Mouse (Mus musculus) c-Kit-positive CD71-positive TER-119-positive erythroid progenitor cells, embryonic 14.5 days (primary cell): Measurements from ENCODE around the gene Adgrf1.

Experiments
- DNase-seq: peaks from one replicate; pipeline ENCODE4 v3.0.0-alpha.2; 2013; ENCODE audit warnings: low spot score

Gene Adgrf1

GRCm38 (mm10) chr17:43270161-43270560 is at the start of gene Adgrf1:
Gene Adgrf1, plus strand, starts transcription at chr17:43270329.
- no peak for DNase-seq

- DNase-seq, result no peak
Measured at GRCm38 (mm10) chr17:43226101-43226500, 44.0 kb upstream of the Adgrf1 start.

- DNase-seq, result peak; percentile 67
Measured at GRCm38 (mm10) chr17:43229621-43230513, 40.3 kb upstream of the Adgrf1 start.

- no peak for DNase-seq
Measured at GRCm38 (mm10) chr17:43230821-43231220, 39.3 kb upstream of the Adgrf1 start.

- no peak for DNase-seq
Measured at GRCm38 (mm10) chr17:43232769-43233168, 37.4 kb upstream of the Adgrf1 start.

GRCm38 (mm10) chr17:43236656-43237250 is 33.4 kb upstream of the Adgrf1 start:
- no peak for DNase-seq

GRCm38 (mm10) chr17:43239035-43239434 is 31.1 kb upstream of the Adgrf1 start:
- no peak for DNase-seq

GRCm38 (mm10) chr17:43241134-43241533 is 29.0 kb upstream of the Adgrf1 start:
- no peak for DNase-seq

- no peak for DNase-seq
Measured at GRCm38 (mm10) chr17:43242609-43243008, 27.5 kb upstream of the Adgrf1 start.

- no peak for DNase-seq
Measured at GRCm38 (mm10) chr17:43245364-43245763, 24.8 kb upstream of the Adgrf1 start.

GRCm38 (mm10) chr17:43247245-43247644 is 22.9 kb upstream of the Adgrf1 start:
- no peak for DNase-seq

GRCm38 (mm10) chr17:43249645-43250044 is 20.5 kb upstream of the Adgrf1 start:
- no peak for DNase-seq

GRCm38 (mm10) chr17:43251249-43252125 is 18.6 kb upstream of the Adgrf1 start:
- no peak for DNase-seq

- no peak for DNase-seq
Measured at GRCm38 (mm10) chr17:43252846-43253245, 17.3 kb upstream of the Adgrf1 start.

- DNase-seq, result no peak
Measured at GRCm38 (mm10) chr17:43254261-43254660, 15.9 kb upstream of the Adgrf1 start.

- DNase-seq, result no peak
Measured at GRCm38 (mm10) chr17:43256536-43257135, 13.5 kb upstream of the Adgrf1 start.

GRCm38 (mm10) chr17:43257699-43258098 is 12.4 kb upstream of the Adgrf1 start:
- no peak for DNase-seq

- no peak for DNase-seq
Measured at GRCm38 (mm10) chr17:43261937-43262336, 8.2 kb upstream of the Adgrf1 start.

GRCm38 (mm10) chr17:43264739-43265138 is 5.4 kb upstream of the Adgrf1 start:
- no peak for DNase-seq

- DNase-seq, result peak; percentile 69
Measured at GRCm38 (mm10) chr17:43265178-43265837, 4.8 kb upstream of the Adgrf1 start.

- DNase-seq, result no peak
Measured at GRCm38 (mm10) chr17:43265944-43266343, 4.2 kb upstream of the Adgrf1 start.
